Mouse (Mus musculus): ENCODE results near the gene Proz. TPM values are rescaled to one million over a fixed set of nuclear protein-coding genes. Genes with fewer than 3 reads are reported as not detected.
A peak's percentile ranks its signal among the peaks of the same experiment; 100 is the strongest.

Proz gene
- total and polyA plus RNA-seq, 3 experiments = 0.12 to 0.54 TPM; not detected in 1

DNA sequence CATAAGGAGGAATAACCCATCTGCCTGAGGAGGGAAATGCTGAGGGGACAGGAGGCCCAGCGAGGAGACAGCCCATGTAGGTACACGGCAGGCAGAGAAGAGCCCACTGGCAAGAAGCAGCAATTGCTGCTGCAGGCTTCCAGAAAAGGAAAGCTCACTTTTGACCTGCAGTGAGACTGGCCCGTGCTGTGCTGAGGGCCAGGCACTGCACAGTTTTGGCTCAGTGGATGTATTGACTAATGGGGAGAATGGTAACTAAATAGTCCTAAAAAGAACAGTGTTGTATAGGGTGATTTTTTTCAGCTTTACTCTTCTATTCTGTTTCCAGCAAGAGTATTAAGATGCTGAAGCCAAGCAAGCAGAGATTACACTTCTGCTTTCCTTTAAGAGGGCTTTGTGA, 57.8 kb downstream of the Proz start:
- Histone ChIP-seq H3K9me3 (replicated peaks; ENCODE audit: insufficient read depth, low read length) (no peaks in the 10 kb centered on the region), H3K4me1 (ENCODE audit: control insufficient read depth in 1 of 2, insufficient read depth in 2 of 2, low read length in 2 of 2) (peaks cover 26 to 40% of the 10 kb centered on the region in 2 experiments), H3K9ac (ENCODE audit: control insufficient read depth, low read depth, low read length, poor library complexity, severe bottlenecking) (no peak overlapping the region), H3K4me3 (ENCODE audit: control insufficient read depth in 1 of 2, insufficient read depth in 1 of 2, low read depth in 2 of 2, low read length in 2 of 2) (no peak overlapping the region), H3K27ac (ENCODE audit: control insufficient read depth, low read depth, low read length) (no peak overlapping the region), H3K27me3 (ENCODE audit: control insufficient read depth in 1 of 2, insufficient read depth in 2 of 2, low read length in 2 of 2) (no peaks in the 10 kb centered on the region), H3K36me3 (ENCODE audit: control insufficient read depth in 1 of 2, insufficient read depth in 2 of 2, low read length in 2 of 2) (peaks cover 3 to 37% of the 10 kb centered on the region in 2 experiments), H3K79me2 (ENCODE audit: control insufficient read depth, insufficient read depth, low read length, poor library complexity) (no peaks in the 10 kb centered on the region; the same call in 1 of the 2 replicates)
- DNase-seq (ENCODE audit: low read depth, low spot score) = no peak
- TF ChIP-seq ZNF384 (IDR thresholded peaks at IDR 0.05; ENCODE audit: low read depth, low read length) (0 out of 2 replicates have a peak, but pooled peaks have one; percentile 12), TAL1 (IDR thresholded peaks at IDR 0.05; ENCODE audit: low read length) (no peak)

- H3K4me1 ChIP-seq (ENCODE audit: control insufficient read depth in 1 of 2, insufficient read depth in 2 of 2, low read length in 2 of 2) = peaks cover 30 to 43% of the 10 kb centered on the region in 2 experiments
- no peak overlapping the region for H3K9ac ChIP-seq (ENCODE audit: control insufficient read depth, low read depth, low read length, poor library complexity, severe bottlenecking)
- peak; percentile 87 for DNase-seq (ENCODE audit: low read depth, low spot score)
- peak; percentile 88 for TF ChIP-seq ETS1 (IDR thresholded peaks at IDR 0.05; ENCODE audit: low read depth, low read length)
- TF ChIP-seq GABPA (IDR thresholded peaks at IDR 0.05; ENCODE audit: low read depth, low read length) = no peak
- TF ChIP-seq SIN3A (IDR thresholded peaks at IDR 0.05; ENCODE audit: low read length) = peak; percentile 70
- TF ChIP-seq MAX (IDR thresholded peaks at IDR 0.05; ENCODE audit: low read length) = no peak
- TF ChIP-seq RCOR1 (IDR thresholded peaks at IDR 0.05; ENCODE audit: low read depth, low read length) = peak; percentile 66; the same call in 1 of the 2 replicates
- peak; percentile 78 for TF ChIP-seq TAL1 (IDR thresholded peaks at IDR 0.05; ENCODE audit: low read length)
- TF ChIP-seq CHD1 (IDR thresholded peaks at IDR 0.05; ENCODE audit: low read depth, low read length) = no peak
- TF ChIP-seq KAT2A (conservative IDR thresholded peaks at IDR 0.05; ENCODE audit: low read depth, low read length) = no peak
- no peak for TF ChIP-seq NRF1 (IDR thresholded peaks at IDR 0.05; ENCODE audit: insufficient read depth, low read depth, low read length, poor library complexity, severe bottlenecking)
- no peak for TF ChIP-seq ZC3H11A (IDR thresholded peaks at IDR 0.05; ENCODE audit: low read depth, low read length)
- 0 out of 2 replicates have a peak, but pooled peaks have one; percentile 37 for TF ChIP-seq HCFC1 (IDR thresholded peaks at IDR 0.05; ENCODE audit: low read depth, low read length)
- TF ChIP-seq USF1 (IDR thresholded peaks at IDR 0.05; ENCODE audit: low read depth, low read length) = no peak
- no peak for TF ChIP-seq E2F4 (IDR thresholded peaks at IDR 0.05; ENCODE audit: borderline replicate concordance, low read depth, low read length)
- TF ChIP-seq MAFK (IDR thresholded peaks at IDR 0.05; ENCODE audit: borderline replicate concordance, low read depth, low read length) = no peak
- no peak for TF ChIP-seq ZKSCAN1 (IDR thresholded peaks at IDR 0.05; ENCODE audit: low read depth, low read length)
- TF ChIP-seq POLR2AphosphoS2 (IDR thresholded peaks at IDR 0.05; ENCODE audit: low read length) = peak; percentile 34
- TF ChIP-seq TBP (IDR thresholded peaks at IDR 0.05; ENCODE audit: low read depth, low read length) = no peak
- no peak for TF ChIP-seq JUND (IDR thresholded peaks at IDR 0.05; ENCODE audit: low read depth, low read length)
- peak; percentile 60; the same call in 1 of the 2 replicates for TF ChIP-seq MAZ (IDR thresholded peaks at IDR 0.05; ENCODE audit: low read depth, low read length)
- TF ChIP-seq TCF12 (IDR thresholded peaks at IDR 0.05; ENCODE audit: low read depth, low read length) = peak; percentile 94
- no peak; the same call in 1 of the 2 replicates for TF ChIP-seq NELFE (IDR thresholded peaks at IDR 0.05; ENCODE audit: low read depth, low read length)
- peak; percentile 85 to 94 for TF ChIP-seq EP300 (IDR thresholded peaks at IDR 0.05; ENCODE audit: low read depth in 1 of 2, low read length in 2 of 2)
- no peak for TF ChIP-seq ZMIZ1 (IDR thresholded peaks at IDR 0.05; ENCODE audit: low read depth, low read length)
- peak; percentile 76 for TF ChIP-seq ZNF384 (IDR thresholded peaks at IDR 0.05; ENCODE audit: low read depth, low read length)
- peak; percentile 81 for TF ChIP-seq GATA1 (IDR thresholded peaks at IDR 0.05; ENCODE audit: low read depth, low read length)
- TF ChIP-seq SMC3 (IDR thresholded peaks at IDR 0.05; ENCODE audit: low read depth, low read length) = no peak
- no peak for TF ChIP-seq POLR2AphosphoS5 (IDR thresholded peaks at IDR 0.05; ENCODE audit: borderline replicate concordance, low read depth, low read length)
- TF ChIP-seq ELF1 (IDR thresholded peaks at IDR 0.05; ENCODE audit: low read depth, low read length) = no peak
- TF ChIP-seq MYB (IDR thresholded peaks at IDR 0.05; ENCODE audit: low read depth, low read length) = peak; percentile 77
- TF ChIP-seq RAD21 (IDR thresholded peaks at IDR 0.05; ENCODE audit: low read depth, low read length) = no peak
Measured at GRCm38 (mm10) chr8:13120882-13121665, 60.4 kb downstream of the Proz start.

More at GRCm38 (mm10) chr8:13120882-13121665, 60.4 kb downstream of the Proz start:
- Histone ChIP-seq H3K79me2 (ENCODE audit: control insufficient read depth, insufficient read depth, low read length, poor library complexity) (no peaks in the 10 kb centered on the region; the same call in 1 of the 2 replicates), H3K27ac (ENCODE audit: control insufficient read depth, low read depth, low read length) (peak overlapping the region; percentile 75), H3K4me3 (ENCODE audit: control insufficient read depth in 1 of 2, insufficient read depth in 1 of 2, low read depth in 2 of 2, low read length in 2 of 2) (no peak overlapping the region), H3K27me3 (ENCODE audit: control insufficient read depth in 1 of 2, insufficient read depth in 2 of 2, low read length in 2 of 2) (no peaks in the 10 kb centered on the region), H3K9me3 (replicated peaks; ENCODE audit: insufficient read depth, low read length) (no peaks in the 10 kb centered on the region), H3K36me3 (ENCODE audit: control insufficient read depth in 1 of 2, insufficient read depth in 2 of 2, low read length in 2 of 2) (peaks cover 8 to 38% of the 10 kb centered on the region in 2 experiments; a peak in 3 of 4 replicates)

Data from MEL (cell line).